Mouse (Mus musculus): Measurements from ENCODE around the gene Gm10721. TPM values are rescaled to one million over a fixed set of nuclear protein-coding genes. Genes with fewer than 3 reads are reported as not detected.
"Not testable (repeated sequence)": the region's sequence is repeated elsewhere in the genome, so short reads cannot be mapped to it uniquely, and the experiment has no call there.

The Gm10721 gene
- polyA plus RNA-seq (2012; fragmentation: generic; extraction: Trizol) = not detected

GRCm38 (mm10) chr9:3012733-3013279, at the start of gene Gm10721:
Gene Gm10721 (plus strand): TSS chr9:3013140.
- H3K79me2 ChIP-seq (ENCODE audit: control insufficient read depth, insufficient read depth); H3K36me3 ChIP-seq (ENCODE audit: control insufficient read depth, insufficient read depth); H3K4me3 ChIP-seq; H3ac ChIP-seq (ENCODE audit: control insufficient read depth, insufficient read length); H3K4me2 ChIP-seq (ENCODE audit: low read depth); H3K27me3 ChIP-seq (ENCODE audit: control insufficient read depth, insufficient read depth, insufficient read length): not testable (repeated sequence)

DNA sequence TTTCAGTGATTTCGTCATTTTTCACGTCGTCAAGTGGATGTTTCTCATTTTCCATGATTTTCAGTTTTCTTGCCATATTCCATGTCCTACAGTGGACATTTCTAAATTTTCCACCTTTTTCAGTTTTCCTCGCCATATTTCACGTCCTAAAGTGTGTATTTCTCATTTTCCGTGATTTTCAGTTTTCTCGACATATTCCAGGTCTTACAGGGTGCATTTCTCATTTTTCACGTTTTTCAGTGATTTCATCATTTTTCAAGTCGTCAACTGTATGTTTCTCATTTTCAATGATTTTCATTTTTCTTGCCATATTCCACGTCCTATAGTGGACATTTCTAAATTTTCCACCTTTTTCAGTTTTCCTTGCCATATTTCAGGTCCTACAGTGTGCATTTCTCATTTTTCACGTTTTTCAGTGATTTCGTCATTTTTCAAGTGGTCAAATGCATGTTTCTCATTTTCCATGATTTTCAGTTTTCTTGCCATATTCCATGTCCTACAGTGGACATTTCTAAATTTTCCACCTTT, 12.4 kb upstream of the Gm10721 start, which contains the start of gene Gm10722:
TSS of gene Gm10722 (plus strand) at position 478 of the 528 bp plus-strand sequence.
- H3K4me3 ChIP-seq; H3K4me2 ChIP-seq (ENCODE audit: low read depth); H3K36me3 ChIP-seq (ENCODE audit: control insufficient read depth, insufficient read depth); H3K27me3 ChIP-seq (ENCODE audit: control insufficient read depth, insufficient read depth, insufficient read length); H3K79me2 ChIP-seq (ENCODE audit: control insufficient read depth, insufficient read depth); H3ac ChIP-seq (ENCODE audit: control insufficient read depth, insufficient read length): not testable (repeated sequence)

DNA sequence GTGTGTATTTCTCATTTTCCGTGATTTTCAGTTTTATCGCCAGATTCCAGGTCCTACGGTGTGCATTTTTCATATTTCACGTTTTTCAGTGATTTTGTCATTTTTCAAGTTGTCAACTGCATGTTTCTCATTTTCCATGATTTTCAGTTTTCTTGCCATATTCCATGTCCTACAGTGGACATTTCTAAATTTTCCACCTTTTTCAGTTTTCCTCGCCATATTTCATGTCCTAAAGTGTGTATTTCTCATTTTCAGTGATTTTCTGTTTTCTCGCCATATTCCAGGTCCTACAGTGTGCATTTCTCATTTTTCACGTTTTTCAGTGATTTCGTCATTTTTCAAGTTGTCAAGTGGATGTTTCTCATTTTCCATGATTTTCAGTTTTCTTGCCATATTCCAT, 11.9 kb upstream of the Gm10721 start:
- not testable (repeated sequence) for H3K4me2 ChIP-seq (ENCODE audit: low read depth); H3K36me3 ChIP-seq (ENCODE audit: control insufficient read depth, insufficient read depth); H3K79me2 ChIP-seq (ENCODE audit: control insufficient read depth, insufficient read depth); H3ac ChIP-seq (ENCODE audit: control insufficient read depth, insufficient read length); H3K4me3 ChIP-seq; H3K27me3 ChIP-seq (ENCODE audit: control insufficient read depth, insufficient read depth, insufficient read length)

DNA sequence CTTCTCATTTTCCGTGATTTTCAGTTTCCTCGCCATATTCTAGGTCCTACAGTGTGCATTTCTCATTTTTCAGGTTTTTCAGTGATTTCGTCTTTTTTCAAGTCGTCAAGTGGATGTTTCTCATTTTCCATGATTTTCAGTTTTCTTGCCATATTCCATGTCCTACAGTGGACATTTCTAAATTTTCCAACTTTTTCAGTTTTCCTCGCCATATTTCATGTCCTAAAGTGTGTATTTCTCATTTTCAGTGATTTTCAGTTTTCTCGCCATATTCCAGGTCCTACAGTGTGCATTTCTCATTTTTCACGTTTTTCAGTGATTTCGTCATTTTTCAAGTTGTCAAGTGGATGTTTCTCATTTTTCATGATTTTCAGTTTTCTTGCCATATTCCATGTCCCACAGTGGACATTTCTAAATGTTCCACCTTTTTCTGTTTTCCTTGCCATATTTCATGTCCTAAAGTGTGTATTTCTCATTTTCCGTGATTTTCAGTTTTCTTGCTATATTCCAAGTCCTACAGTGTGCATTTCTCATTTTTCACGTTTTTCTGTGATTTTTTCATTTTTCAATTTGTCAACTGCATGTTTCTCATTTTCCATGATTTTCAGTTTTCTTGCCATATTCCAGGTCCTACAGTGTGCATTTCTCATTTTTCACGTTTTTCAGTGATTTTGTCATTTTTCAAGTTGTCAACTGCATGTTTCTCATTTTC, 10.8 kb upstream of the Gm10721 start:
- not testable (repeated sequence) for H3K4me2 ChIP-seq (ENCODE audit: low read depth); H3K36me3 ChIP-seq (ENCODE audit: control insufficient read depth, insufficient read depth); H3ac ChIP-seq (ENCODE audit: control insufficient read depth, insufficient read length); H3K4me3 ChIP-seq; H3K79me2 ChIP-seq (ENCODE audit: control insufficient read depth, insufficient read depth); H3K27me3 ChIP-seq (ENCODE audit: control insufficient read depth, insufficient read depth, insufficient read length)

GRCm38 (mm10) chr9:3002794-3003396, 10.0 kb upstream of the Gm10721 start, which contains the start of gene Gm11168:
Gene Gm11168 (plus strand): TSS chr9:3003346.
- H3K4me2 ChIP-seq (ENCODE audit: low read depth); H3K4me3 ChIP-seq; H3K27me3 ChIP-seq (ENCODE audit: control insufficient read depth, insufficient read depth, insufficient read length); H3K79me2 ChIP-seq (ENCODE audit: control insufficient read depth, insufficient read depth); H3K36me3 ChIP-seq (ENCODE audit: control insufficient read depth, insufficient read depth); H3ac ChIP-seq (ENCODE audit: control insufficient read depth, insufficient read length): not testable (repeated sequence)

DNA sequence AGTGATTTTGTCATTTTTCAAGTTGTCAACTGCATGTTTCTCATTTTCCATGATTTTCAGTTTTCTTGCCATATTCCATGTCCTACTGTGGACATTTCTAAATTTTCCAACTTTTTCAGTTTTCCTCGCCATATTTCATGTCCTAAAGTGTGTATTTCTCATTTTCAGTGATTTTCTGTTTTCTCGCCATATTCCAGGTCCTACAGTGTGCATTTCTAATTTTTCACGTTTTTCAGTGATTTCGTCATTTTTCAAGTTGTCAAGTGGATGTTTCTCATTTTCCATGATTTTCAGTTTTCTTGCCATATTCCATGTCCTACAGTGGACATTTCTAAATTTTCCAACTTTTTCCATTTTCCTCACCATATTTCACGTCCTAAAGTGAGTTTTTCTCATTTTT, 6.8 kb upstream of the Gm10721 start:
- H3ac ChIP-seq (ENCODE audit: control insufficient read depth, insufficient read length); H3K4me2 ChIP-seq (ENCODE audit: low read depth); H3K27me3 ChIP-seq (ENCODE audit: control insufficient read depth, insufficient read depth, insufficient read length); H3K79me2 ChIP-seq (ENCODE audit: control insufficient read depth, insufficient read depth); H3K36me3 ChIP-seq (ENCODE audit: control insufficient read depth, insufficient read depth); H3K4me3 ChIP-seq: not testable (repeated sequence)

GRCm38 (mm10) chr9:3006636-3007035, 6.3 kb upstream of the Gm10721 start:
- H3K27me3 ChIP-seq (ENCODE audit: control insufficient read depth, insufficient read depth, insufficient read length); H3ac ChIP-seq (ENCODE audit: control insufficient read depth, insufficient read length): not testable (repeated sequence)

GRCm38 (mm10) chr9:3007272-3007671, 5.7 kb upstream of the Gm10721 start:
- not testable (repeated sequence) for H3K4me3 ChIP-seq; H3K27me3 ChIP-seq (ENCODE audit: control insufficient read depth, insufficient read depth, insufficient read length); H3K79me2 ChIP-seq (ENCODE audit: control insufficient read depth, insufficient read depth); H3ac ChIP-seq (ENCODE audit: control insufficient read depth, insufficient read length); H3K36me3 ChIP-seq (ENCODE audit: control insufficient read depth, insufficient read depth); H3K4me2 ChIP-seq (ENCODE audit: low read depth)

More at GRCm38 (mm10) chr9:3006636-3007035, 6.3 kb upstream of the Gm10721 start:
- H3K4me3 ChIP-seq; H3K79me2 ChIP-seq (ENCODE audit: control insufficient read depth, insufficient read depth); H3K36me3 ChIP-seq (ENCODE audit: control insufficient read depth, insufficient read depth); H3K4me2 ChIP-seq (ENCODE audit: low read depth): not testable (repeated sequence)

DNA sequence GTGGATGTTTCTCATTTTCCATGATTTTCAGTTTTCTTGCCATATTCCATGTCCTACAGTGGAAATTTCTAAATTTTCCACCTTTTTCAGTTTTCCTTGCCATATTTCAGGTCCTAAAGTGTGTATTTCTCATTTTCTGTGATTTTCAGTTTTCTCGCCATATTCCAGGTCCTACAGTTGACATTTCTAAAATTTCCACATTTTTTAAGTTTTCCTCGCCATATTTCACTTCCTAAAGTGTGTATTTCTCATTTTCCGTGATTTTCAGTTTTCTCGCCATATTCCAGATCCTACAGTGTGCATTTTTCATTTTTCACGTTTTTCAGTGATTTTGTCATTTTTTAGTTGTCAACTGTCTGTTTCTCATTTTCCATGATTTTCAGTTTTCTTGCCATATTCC, 3.6 kb upstream of the Gm10721 start:
- H3ac ChIP-seq (ENCODE audit: control insufficient read depth, insufficient read length); H3K4me2 ChIP-seq (ENCODE audit: low read depth); H3K27me3 ChIP-seq (ENCODE audit: control insufficient read depth, insufficient read depth, insufficient read length); H3K36me3 ChIP-seq (ENCODE audit: control insufficient read depth, insufficient read depth); H3K4me3 ChIP-seq; H3K79me2 ChIP-seq (ENCODE audit: control insufficient read depth, insufficient read depth): not testable (repeated sequence)

GRCm38 (mm10) chr9:3012054-3012621, 802 bp upstream of the Gm10721 start:
- H3K27me3 ChIP-seq (ENCODE audit: control insufficient read depth, insufficient read depth, insufficient read length); H3K36me3 ChIP-seq (ENCODE audit: control insufficient read depth, insufficient read depth); H3ac ChIP-seq (ENCODE audit: control insufficient read depth, insufficient read length); H3K4me2 ChIP-seq (ENCODE audit: low read depth); H3K79me2 ChIP-seq (ENCODE audit: control insufficient read depth, insufficient read depth); H3K4me3 ChIP-seq: not testable (repeated sequence)

- not testable (repeated sequence) for H3ac ChIP-seq (ENCODE audit: control insufficient read depth, insufficient read length)
These were observed 2.4 kb downstream of the Gm10721 start, which contains the start of gene Gm10720 for GRCm38 (mm10) chr9:3015354-3015753. Gene Gm10720 (plus strand): TSS chr9:3015654.

DNA sequence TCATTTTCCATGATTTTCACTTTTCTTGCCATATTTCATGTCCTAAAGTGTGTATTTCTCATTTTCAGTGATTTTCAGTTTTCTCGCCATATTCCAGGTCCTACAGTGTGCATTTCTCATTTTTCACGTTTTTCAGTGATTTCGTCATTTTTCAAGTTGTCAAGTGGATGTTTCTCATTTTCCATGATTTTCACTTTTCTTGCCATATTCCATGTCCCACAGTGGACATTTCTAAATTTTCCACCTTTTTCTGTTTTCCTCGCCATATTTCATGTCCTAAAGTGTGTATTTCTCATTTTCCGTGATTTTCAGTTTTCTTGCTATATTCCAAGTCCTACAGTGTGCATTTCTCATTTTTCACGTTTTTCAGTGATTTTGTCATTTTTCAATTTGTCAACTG, 3.0 kb downstream of the Gm10721 start:
- H3K4me2 ChIP-seq (ENCODE audit: low read depth); H3K79me2 ChIP-seq (ENCODE audit: control insufficient read depth, insufficient read depth); H3K36me3 ChIP-seq (ENCODE audit: control insufficient read depth, insufficient read depth); H3K27me3 ChIP-seq (ENCODE audit: control insufficient read depth, insufficient read depth, insufficient read length); H3ac ChIP-seq (ENCODE audit: control insufficient read depth, insufficient read length); H3K4me3 ChIP-seq: not testable (repeated sequence)

More at GRCm38 (mm10) chr9:3015354-3015753, 2.4 kb downstream of the Gm10721 start, which contains the start of gene Gm10720:
- not testable (repeated sequence) for H3K36me3 ChIP-seq (ENCODE audit: control insufficient read depth, insufficient read depth); H3K27me3 ChIP-seq (ENCODE audit: control insufficient read depth, insufficient read depth, insufficient read length); H3K4me2 ChIP-seq (ENCODE audit: low read depth); H3K79me2 ChIP-seq (ENCODE audit: control insufficient read depth, insufficient read depth); H3K4me3 ChIP-seq
